Mouse (Mus musculus): Measurements from ENCODE around the gene Actl7a.

Actl7a gene

GRCm38 (mm10) chr4:56747456-56747855 is 4.2 kb downstream of the Actl7a start:
- in situ Hi-C loops (cut with MboI; ENCODE audit: low pct_unique_long_range_greater_than_20kb in 1 of 2, low sequenced_read_pairs in 2 of 2, unreplicated experiment in 1 of 2), result no loop called here

- in situ Hi-C loops (cut with MboI; ENCODE audit: low pct_unique_long_range_greater_than_20kb in 1 of 2, low sequenced_read_pairs in 2 of 2, unreplicated experiment in 1 of 2), result loop anchor here in 1 of 2 experiments (5.0 kb wide), 1 partner anchor 41 kb away; no protein-coding TSS in a partner anchor
Measured at GRCm38 (mm10) chr4:56756021-56756420, 12.8 kb downstream of the Actl7a start.

GRCm38 (mm10) chr4:56756966-56757600 is 13.9 kb downstream of the Actl7a start:
- in situ Hi-C loops (cut with MboI; ENCODE audit: low pct_unique_long_range_greater_than_20kb in 1 of 2, low sequenced_read_pairs in 2 of 2, unreplicated experiment in 1 of 2), result loop anchor here in 1 of 2 experiments (5.0 kb wide), 1 partner anchor 40 kb away; no protein-coding TSS in a partner anchor

- in situ Hi-C loops (cut with MboI; ENCODE audit: low pct_unique_long_range_greater_than_20kb in 1 of 2, low sequenced_read_pairs in 2 of 2, unreplicated experiment in 1 of 2), result loop anchor here in 1 of 2 experiments (5.0 kb wide), 1 partner anchor 40 kb away; no protein-coding TSS in a partner anchor
Measured at GRCm38 (mm10) chr4:56757693-56758092, 14.5 kb downstream of the Actl7a start.

GRCm38 (mm10) chr4:56767861-56768284 is 24.7 kb downstream of the Actl7a start:
- in situ Hi-C loops (cut with MboI; ENCODE audit: low pct_unique_long_range_greater_than_20kb in 1 of 2, low sequenced_read_pairs in 2 of 2, unreplicated experiment in 1 of 2), result no loop called here

- in situ Hi-C loops (cut with MboI; ENCODE audit: low pct_unique_long_range_greater_than_20kb in 1 of 2, low sequenced_read_pairs in 2 of 2, unreplicated experiment in 1 of 2), result no loop called here
Measured at GRCm38 (mm10) chr4:56768913-56769312, 25.7 kb downstream of the Actl7a start.

GRCm38 (mm10) chr4:56771065-56771464 is 27.9 kb downstream of the Actl7a start:
- in situ Hi-C loops (cut with MboI; ENCODE audit: low pct_unique_long_range_greater_than_20kb in 1 of 2, low sequenced_read_pairs in 2 of 2, unreplicated experiment in 1 of 2), result no loop called here

GRCm38 (mm10) chr4:56791373-56791772 is 48.2 kb downstream of the Actl7a start:
- in situ Hi-C loops (cut with MboI; ENCODE audit: low pct_unique_long_range_greater_than_20kb in 1 of 2, low sequenced_read_pairs in 2 of 2, unreplicated experiment in 1 of 2), result no loop called here

All from mouse embryonic stem cell (cell line).